Mouse (Mus musculus) kidney, embryonic 14.5 days (tissue): ENCODE results near the gene Trpm5. TPM values are rescaled to one million over a fixed set of nuclear protein-coding genes. Genes with fewer than 3 reads are reported as not detected.

ENCODE experiments used
- ATAC-seq: fragments of 200-750 bp; cut with Nextera tagmentation; 2 replicates; pipeline ENCODE4 v1.8.0; 2017; ENCODE audit warnings: moderate number of reproducible peaks, mild to moderate bottlenecking, moderate TSS enrichment, moderate library complexity; ENCODE audit not compliant: low FRiP score, low TSS enrichment
- H3K27ac ChIP-seq: fragments of 300-500 bp; sonication (generic); 2 replicates; pipeline ENCODE4 v1.5.1; 2014; ENCODE audit warnings: low read depth, mild to moderate bottlenecking, low read length, moderate library complexity, mixed read lengths
- H3K27me3 ChIP-seq: fragments of 300-500 bp; sonication (generic); 2 replicates; pipeline ENCODE4 v1.6.1; 2014; ENCODE audit warnings: mild to moderate bottlenecking, low read length; ENCODE audit not compliant: control insufficient read depth, insufficient read depth
- H3K36me3 ChIP-seq: fragments of 300-500 bp; sonication (generic); 2 replicates; pipeline ENCODE4 v1.6.1; 2014; ENCODE audit warnings: low read length, mixed read lengths; ENCODE audit not compliant: control insufficient read depth, insufficient read depth
- H3K4me1 ChIP-seq: fragments of 300-500 bp; sonication (generic); 2 replicates; pipeline ENCODE4 v1.6.1; 2014; ENCODE audit warnings: low read length, mixed read lengths; ENCODE audit not compliant: control insufficient read depth, insufficient read depth
- H3K4me2 ChIP-seq: fragments of 300-500 bp; sonication (generic); replicated peaks from 2 replicates; pipeline ENCODE4 v1.6.1; 2014; ENCODE audit warnings: low read depth, mild to moderate bottlenecking, low read length
- H3K4me3 ChIP-seq: fragments of 300-500 bp; sonication (generic); 2 replicates; pipeline ENCODE4 v1.5.1; 2014; ENCODE audit warnings: mild to moderate bottlenecking, low read length
- H3K9ac ChIP-seq: fragments of 300-500 bp; sonication (generic); 2 replicates; pipeline ENCODE4 v1.6.1; 2014; ENCODE audit warnings: low read depth, mild to moderate bottlenecking, low read length, moderate library complexity
- H3K9me3 ChIP-seq: fragments of 300-500 bp; sonication (generic); 2 replicates; pipeline ENCODE4 v1.6.1; 2016; ENCODE audit warnings: low read length; ENCODE audit not compliant: control insufficient read depth
- WGBS: fragments of 180-500 bp; shearing (Covaris S2); extraction: QIAGEN DNeasy Blood & Tissue Kit; methylation state at CpG from one replicate; pipeline ENCODE4 v1.1.7; 2014; 5-methylcytosine and 5-hydroxymethylcytosine counted together
- polyA plus RNA-seq: library from polyadenylated mRNA; unstranded; fragments of >200 nt; fragmentation: Nextera tagmentation; extraction: Ambion mirVana; gene quantifications from 2 replicates; pipeline ENCODE4 v1.2.1, GENCODE M21; 2014

Gene Trpm5
- 4.4 and 4.9 TPM in 2 replicates for polyA plus RNA-seq

DNA sequence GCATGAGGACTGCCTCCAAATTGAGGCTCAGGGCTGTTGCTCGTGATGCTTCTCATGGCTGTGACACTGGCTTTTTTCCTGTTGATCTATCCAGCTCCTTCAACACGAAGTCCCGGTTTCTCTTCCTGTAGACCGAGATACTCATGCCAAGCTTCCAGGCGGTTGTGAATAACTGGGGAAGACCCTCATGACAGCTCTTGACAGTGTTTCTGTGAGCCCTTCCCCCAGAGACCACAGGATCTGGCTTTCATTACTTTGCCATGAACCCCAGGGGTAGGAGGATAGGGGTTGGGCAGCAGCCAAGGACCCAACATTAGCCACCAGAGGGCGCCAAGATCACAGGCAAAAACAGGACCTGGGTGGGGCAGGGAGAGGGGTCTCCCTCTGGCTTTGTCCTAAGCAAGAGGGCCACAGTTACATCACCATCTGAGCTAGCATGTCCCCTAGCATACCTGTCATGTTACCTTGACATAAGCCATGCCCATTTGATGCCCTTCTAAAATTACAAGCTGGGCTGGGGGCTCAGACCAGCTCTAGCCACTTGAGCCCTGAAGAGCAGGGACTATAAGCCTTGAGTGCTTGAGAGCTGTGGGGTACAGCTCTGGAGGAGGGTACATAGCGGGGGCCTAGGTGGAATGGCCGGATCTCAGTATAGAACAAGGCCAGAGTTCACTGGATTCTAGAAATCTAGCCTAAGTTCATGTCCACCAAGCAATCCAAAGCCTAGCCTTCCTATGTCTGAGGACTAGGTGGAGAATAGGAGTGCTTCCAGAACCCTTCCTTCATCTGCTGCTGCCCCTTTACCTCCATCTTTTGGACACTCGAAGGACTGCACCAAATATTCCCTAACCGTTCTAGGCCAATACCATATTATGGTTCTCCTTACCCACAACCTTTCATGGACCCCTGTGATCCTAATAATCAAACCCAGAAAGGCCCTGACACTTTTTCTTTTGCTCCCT is at the start of gene Trpm5:
Trpm5 (minus strand) TSS at position 51 of the 962 bp plus-strand sequence.
- 42% methylated on average over 10 of the region's 10 CpGs for WGBS
- no peak within 1 kb of the TSS for H3K4me3 ChIP-seq
- H3K4me2 ChIP-seq, result no peak within 1 kb of the TSS
- no peaks in the 10 kb centered on the region for H3K9me3 ChIP-seq
- H3K27me3 ChIP-seq, result no peaks in the 10 kb centered on the region; the same call in 1 of the 2 replicates
- no peak within 1 kb of the TSS for H3K27ac ChIP-seq
- peak; percentile 72 for ATAC-seq
- H3K4me1 ChIP-seq, result no peaks in the 10 kb centered on the region
- no peak within 1 kb of the TSS for H3K9ac ChIP-seq
- no peaks in the 10 kb centered on the region for H3K36me3 ChIP-seq

DNA sequence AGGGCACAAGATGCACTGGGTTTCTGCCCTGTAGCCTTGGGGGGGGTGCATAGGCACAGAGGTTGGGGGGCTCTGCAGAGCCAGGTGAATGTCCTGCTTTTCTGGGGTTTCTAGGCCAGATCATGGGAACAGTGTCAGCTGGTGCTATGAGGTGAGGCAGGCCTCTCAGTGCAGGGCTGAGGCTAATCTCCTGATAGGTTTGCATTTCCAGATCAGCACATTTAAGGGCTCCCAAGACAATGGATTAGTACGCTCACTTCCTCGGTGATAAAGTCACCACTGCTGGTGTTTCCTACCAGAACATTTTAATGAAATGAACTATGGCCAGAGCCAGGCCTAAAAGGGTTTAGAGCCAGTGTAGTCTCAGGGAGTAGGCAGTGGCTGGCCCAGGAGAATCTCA is 48.2 kb upstream of the Trpm5 start:
- Histone ChIP-seq H3K36me3 (no peaks in the 10 kb centered on the region), H3K4me1 (0 out of 2 replicates have a peak, but pooled peaks cover 3% of the 10 kb centered on the region), H3K27me3 (no peaks in the 10 kb centered on the region), H3K4me3 (no peak overlapping the region), H3K9ac (no peak overlapping the region), H3K27ac (no peak overlapping the region), H3K4me2 (no peak overlapping the region), H3K9me3 (no peaks in the 10 kb centered on the region)
- WGBS, result 88% methylated on average over 2 of the region's 2 CpGs
- ATAC-seq, result no peak

DNA sequence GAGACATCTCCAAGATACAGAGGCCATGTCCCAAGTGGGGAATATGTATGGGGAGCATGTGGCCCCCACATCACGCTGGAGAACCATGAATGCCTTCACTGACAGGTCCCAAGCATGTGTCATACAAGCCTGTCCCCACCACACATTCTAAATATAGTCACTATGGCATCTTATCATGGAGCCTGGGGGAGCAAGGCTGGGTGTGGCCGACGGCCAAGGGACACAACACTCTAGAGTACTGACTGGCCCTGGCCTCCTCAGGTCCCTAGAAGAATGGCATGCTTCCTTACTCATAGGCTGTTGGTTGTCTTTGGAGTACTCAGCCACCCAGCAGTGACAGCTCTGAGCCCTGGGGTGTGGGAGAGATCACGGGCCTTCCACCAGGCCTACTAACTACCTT is 45.5 kb upstream of the Trpm5 start:
- H3K4me1 ChIP-seq, result no peaks in the 10 kb centered on the region

DNA sequence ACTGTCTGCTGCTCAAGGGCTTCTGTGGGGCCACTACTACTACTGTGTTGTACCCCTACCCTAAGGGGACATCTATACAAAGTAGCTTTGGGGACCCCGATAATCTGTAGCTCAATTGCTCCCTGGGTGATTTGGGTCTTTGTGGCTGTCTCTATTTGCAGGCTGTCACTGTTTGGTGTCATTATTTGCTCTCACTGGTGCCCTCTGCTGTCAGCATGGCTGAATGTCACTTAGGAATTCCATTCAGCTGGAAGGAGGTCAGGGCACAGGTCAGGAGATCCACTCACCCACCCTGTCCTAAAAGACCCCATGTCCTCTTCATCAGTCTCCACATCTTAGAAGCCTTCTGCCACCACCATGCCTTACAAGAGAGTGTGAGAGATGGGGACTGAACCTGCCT is 44.3 kb upstream of the Trpm5 start:
- no peaks in the 10 kb centered on the region for H3K36me3 ChIP-seq
- WGBS, result 45% methylated on average over 1 of the region's 1 CpGs
- H3K4me1 ChIP-seq, result no peaks in the 10 kb centered on the region
- no peak overlapping the region for H3K9ac ChIP-seq
- no peak overlapping the region for H3K27ac ChIP-seq
- ATAC-seq, result no peak
- no peak overlapping the region for H3K4me2 ChIP-seq
- H3K9me3 ChIP-seq, result no peaks in the 10 kb centered on the region
- no peaks in the 10 kb centered on the region for H3K27me3 ChIP-seq
- no peak overlapping the region for H3K4me3 ChIP-seq

More for the DNA sequence above, 45.5 kb upstream of the Trpm5 start:
- H3K9ac ChIP-seq, result no peak overlapping the region
- no peak for ATAC-seq
- WGBS, result 86% methylated on average over 4 of the region's 4 CpGs
- H3K27me3 ChIP-seq, result no peaks in the 10 kb centered on the region
- H3K4me2 ChIP-seq, result no peak overlapping the region
- no peak overlapping the region for H3K27ac ChIP-seq
- no peaks in the 10 kb centered on the region for H3K36me3 ChIP-seq
- no peak overlapping the region for H3K4me3 ChIP-seq
- no peaks in the 10 kb centered on the region for H3K9me3 ChIP-seq

DNA sequence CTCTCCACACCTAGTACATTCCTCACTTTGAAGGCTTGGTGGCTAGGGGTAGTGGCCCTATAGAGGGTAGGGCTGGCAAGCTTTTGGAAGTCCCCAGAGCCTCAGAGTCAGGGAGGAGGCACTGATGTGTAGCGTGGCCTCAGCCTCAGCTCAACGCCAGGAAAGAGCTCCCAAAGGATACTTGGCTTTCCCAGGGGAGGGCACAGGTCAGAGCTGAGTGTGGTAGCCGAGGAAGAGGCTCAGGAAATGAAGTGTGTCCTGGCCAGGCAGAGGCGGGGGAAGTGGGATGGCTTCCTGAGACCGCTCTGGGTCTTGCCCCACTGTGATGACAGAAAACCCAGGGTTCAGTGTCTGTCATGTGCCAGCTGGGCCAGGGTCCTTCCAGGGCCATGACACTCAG is 42.1 kb upstream of the Trpm5 start:
- ATAC-seq, result no peak
- H3K9me3 ChIP-seq, result no peaks in the 10 kb centered on the region
- no peak overlapping the region for H3K27ac ChIP-seq
- H3K4me1 ChIP-seq, result no peaks in the 10 kb centered on the region
- H3K4me3 ChIP-seq, result no peak overlapping the region
- 24% methylated on average over 5 of the region's 5 CpGs for WGBS
- no peak overlapping the region for H3K4me2 ChIP-seq
- no peaks in the 10 kb centered on the region for H3K36me3 ChIP-seq
- H3K9ac ChIP-seq, result no peak overlapping the region
- no peaks in the 10 kb centered on the region for H3K27me3 ChIP-seq

DNA sequence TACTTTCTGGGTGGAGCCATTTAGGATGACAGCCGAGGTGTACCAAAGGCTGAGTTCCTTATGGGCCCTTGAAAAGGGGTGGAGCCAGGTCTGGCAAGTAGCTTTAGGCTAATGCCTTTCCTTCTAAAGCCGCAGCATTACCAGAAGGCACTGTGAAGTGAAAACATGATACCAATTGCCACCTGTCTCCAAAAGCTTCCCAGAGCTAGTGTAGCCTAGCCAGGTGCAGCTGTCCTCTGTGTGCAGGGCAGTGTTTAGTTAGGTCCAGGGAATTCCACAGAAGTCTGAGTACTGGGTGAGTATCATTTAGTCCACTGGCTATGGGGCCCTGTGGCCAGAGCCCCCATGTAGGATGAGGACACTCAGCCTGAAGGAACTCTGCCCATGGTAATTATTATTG is 41.7 kb upstream of the Trpm5 start:
- Histone ChIP-seq H3K27me3 (no peaks in the 10 kb centered on the region), H3K4me1 (no peaks in the 10 kb centered on the region), H3K36me3 (no peaks in the 10 kb centered on the region), H3K9ac (no peak overlapping the region), H3K27ac (no peak overlapping the region), H3K4me3 (no peak overlapping the region), H3K9me3 (no peaks in the 10 kb centered on the region), H3K4me2 (no peak overlapping the region)
- no peak for ATAC-seq
- 61% methylated on average over 2 of the region's 2 CpGs for WGBS

DNA sequence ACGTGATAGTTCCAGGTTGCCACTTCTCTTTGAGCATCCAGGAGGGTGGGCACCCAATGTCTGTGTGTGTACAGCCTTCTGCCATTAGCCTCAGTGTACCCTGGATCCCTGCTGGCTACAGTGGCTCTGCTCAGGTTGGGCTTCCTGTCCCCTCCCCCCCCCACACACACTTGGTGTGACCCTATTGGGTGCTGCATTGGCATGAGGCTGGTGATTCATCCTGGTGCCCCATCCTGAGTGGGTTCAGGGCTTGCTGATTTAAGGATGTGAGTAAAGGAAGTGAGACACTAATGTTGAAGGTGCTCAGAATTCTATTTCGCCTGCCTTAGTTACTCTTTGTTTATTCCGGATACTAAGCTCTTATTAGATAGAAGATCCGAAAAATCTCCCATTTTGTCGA is 38.4 kb upstream of the Trpm5 start:
- 84% methylated on average over 5 of the region's 5 CpGs for WGBS
- H3K9ac ChIP-seq, result no peak overlapping the region

DNA sequence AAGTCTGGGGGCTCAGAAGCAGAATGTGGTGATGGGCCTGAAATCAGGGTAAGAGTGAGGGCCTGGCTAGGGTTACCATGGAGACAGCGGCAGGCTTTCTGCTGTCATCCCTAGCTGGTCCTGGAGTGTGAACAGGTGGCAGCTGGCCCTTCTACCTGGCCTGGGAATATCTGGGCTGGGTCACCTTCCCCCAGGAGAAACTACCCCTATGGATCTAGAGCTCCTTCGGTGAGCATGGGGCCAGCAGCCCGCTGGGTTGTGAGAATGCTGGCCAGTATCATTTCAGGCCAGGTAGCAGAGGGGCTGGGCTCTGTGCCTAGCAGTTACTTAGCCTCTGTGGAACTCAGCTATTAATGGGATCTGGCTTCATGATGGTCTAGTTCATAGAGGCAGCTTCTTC is 30.5 kb upstream of the Trpm5 start:
- Histone ChIP-seq H3K9ac (no peak overlapping the region), H3K4me1 (peaks cover 25% of the 10 kb centered on the region), H3K9me3 (no peaks in the 10 kb centered on the region), H3K4me2 (peak overlapping the region; percentile 27; the same call in 1 of the 2 replicates), H3K27ac (peak overlapping the region; percentile 69), H3K4me3 (no peak overlapping the region), H3K36me3 (no peaks in the 10 kb centered on the region), H3K27me3 (no peaks in the 10 kb centered on the region)
- no peak for ATAC-seq
- WGBS, result 64% methylated on average over 3 of the region's 3 CpGs

More for the DNA sequence above, 38.4 kb upstream of the Trpm5 start:
- Histone ChIP-seq H3K4me2 (no peak overlapping the region), H3K36me3 (no peaks in the 10 kb centered on the region), H3K4me1 (no peaks in the 10 kb centered on the region), H3K4me3 (no peak overlapping the region), H3K27me3 (no peaks in the 10 kb centered on the region), H3K9me3 (no peaks in the 10 kb centered on the region), H3K27ac (no peak overlapping the region)
- ATAC-seq, result no peak
